Mouse (Mus musculus): ENCODE results near the gene Wdr72. TPM values are rescaled to one million over a fixed set of nuclear protein-coding genes. Genes with fewer than 3 reads are reported as not detected.

The Wdr72 gene
- polyA plus RNA-seq, 1 experiment from 2014 or later = 0.67 TPM

- 0 out of 2 replicates have a peak, but pooled peaks cover 2% of the 10 kb centered on the region for H3K4me1 ChIP-seq (ENCODE audit: control insufficient read depth, insufficient read depth, low read length)
Observed at GRCm38 (mm10) chr9:74112526-74112925, 2.4 kb downstream of the Wdr72 start.

GRCm38 (mm10) chr9:74126222-74126621 lies 16.1 kb downstream of the Wdr72 start:
- Histone ChIP-seq H3K9me3 (replicated peaks; ENCODE audit: control insufficient read depth, low read length) (no peaks in the 10 kb centered on the region), H3K4me3 (ENCODE audit: low read depth, low read length) (no peak overlapping the region), H3K9ac (ENCODE audit: low read depth, low read length) (no peak overlapping the region), H3K27me3 (ENCODE audit: control insufficient read depth, insufficient read depth, low read length) (no peaks in the 10 kb centered on the region), H3K4me1 (ENCODE audit: control insufficient read depth, insufficient read depth, low read length) (no peaks in the 10 kb centered on the region), H3K36me3 (ENCODE audit: control insufficient read depth, insufficient read depth, low read length) (no peaks in the 10 kb centered on the region), H3K27ac (ENCODE audit: low read depth, low read length) (no peak overlapping the region), H3K4me2 (no peak overlapping the region)
- ATAC-seq (replicated peaks; ENCODE audit: insufficient number of reproducible peaks, low FRiP score, low TSS enrichment) = no peak
- 50% methylated on average over 5 of the region's 5 CpGs for WGBS (ENCODE audit: insufficient replicate concordance)

More at GRCm38 (mm10) chr9:74112526-74112925, 2.4 kb downstream of the Wdr72 start:
- Histone ChIP-seq H3K36me3 (ENCODE audit: control insufficient read depth, insufficient read depth, low read length) (no peaks in the 10 kb centered on the region), H3K27me3 (ENCODE audit: control insufficient read depth, insufficient read depth, low read length) (no peaks in the 10 kb centered on the region), H3K4me3 (ENCODE audit: low read depth, low read length) (no peak overlapping the region), H3K9me3 (replicated peaks; ENCODE audit: control insufficient read depth, low read length) (no peaks in the 10 kb centered on the region), H3K9ac (ENCODE audit: low read depth, low read length) (no peak overlapping the region), H3K27ac (ENCODE audit: low read depth, low read length) (no peak overlapping the region), H3K4me2 (no peak overlapping the region)
- ATAC-seq (replicated peaks; ENCODE audit: insufficient number of reproducible peaks, low FRiP score, low TSS enrichment) = no peak
- WGBS (ENCODE audit: insufficient replicate concordance) = 85% methylated on average over 9 of the region's 9 CpGs

DNA sequence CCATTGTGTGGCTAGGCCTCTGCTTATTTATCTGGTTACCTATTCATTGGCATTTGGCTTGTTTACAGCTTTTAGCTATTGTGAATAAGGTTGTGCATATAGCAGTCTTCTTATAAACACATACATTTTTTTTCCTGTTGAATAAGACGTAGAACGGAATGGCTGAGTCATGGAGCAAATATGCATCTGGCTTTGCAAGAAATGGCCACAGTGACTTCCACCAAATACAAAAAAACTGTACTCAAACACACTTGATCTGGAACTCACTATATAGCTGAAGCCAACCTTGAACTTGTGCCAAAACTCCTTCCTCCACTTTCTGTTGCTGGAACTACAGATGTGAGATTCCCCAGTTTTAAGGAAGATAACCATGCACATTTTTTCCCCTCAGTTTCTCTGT lies 23.9 kb downstream of the Wdr72 start:
- H3K4me1 ChIP-seq (ENCODE audit: control insufficient read depth, insufficient read depth, low read length) = no peaks in the 10 kb centered on the region
- no peaks in the 10 kb centered on the region for H3K27me3 ChIP-seq (ENCODE audit: control insufficient read depth, insufficient read depth, low read length)
- H3K9ac ChIP-seq (ENCODE audit: low read depth, low read length) = no peak overlapping the region
- no peak overlapping the region for H3K27ac ChIP-seq (ENCODE audit: low read depth, low read length)
- no peak overlapping the region for H3K4me3 ChIP-seq (ENCODE audit: low read depth, low read length)
- no peaks in the 10 kb centered on the region for H3K9me3 ChIP-seq (replicated peaks; ENCODE audit: control insufficient read depth, low read length)
- H3K4me2 ChIP-seq = no peak overlapping the region
- no peak for ATAC-seq (replicated peaks; ENCODE audit: insufficient number of reproducible peaks, low FRiP score, low TSS enrichment)
- H3K36me3 ChIP-seq (ENCODE audit: control insufficient read depth, insufficient read depth, low read length) = no peaks in the 10 kb centered on the region
- WGBS (ENCODE audit: insufficient replicate concordance) = 72% methylated on average over 2 of the region's 2 CpGs

DNA sequence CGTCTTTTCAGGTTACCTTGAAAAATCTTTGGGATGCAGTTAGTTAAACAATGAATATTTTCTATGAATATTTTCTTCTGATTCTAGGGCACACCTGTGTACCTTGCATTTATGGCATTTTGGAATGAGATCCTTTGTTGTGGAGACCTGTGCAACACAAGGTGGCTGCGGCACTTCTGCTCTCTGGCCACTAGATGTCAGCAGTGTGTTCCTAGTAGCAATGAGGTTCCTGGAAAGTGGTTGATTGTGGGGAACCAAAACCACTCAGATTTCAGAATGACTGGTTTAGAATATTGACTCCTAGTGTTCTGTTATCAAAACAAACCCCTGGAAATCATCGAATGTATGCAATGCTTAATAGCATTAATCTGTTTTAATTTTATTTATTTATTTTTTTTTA lies 31.7 kb downstream of the Wdr72 start:
- H3K9me3 ChIP-seq (replicated peaks; ENCODE audit: control insufficient read depth, low read length) = no peaks in the 10 kb centered on the region
- H3K27me3 ChIP-seq (ENCODE audit: control insufficient read depth, insufficient read depth, low read length) = no peaks in the 10 kb centered on the region
- no peaks in the 10 kb centered on the region for H3K36me3 ChIP-seq (ENCODE audit: control insufficient read depth, insufficient read depth, low read length)
- H3K4me2 ChIP-seq = no peak overlapping the region
- no peak overlapping the region for H3K27ac ChIP-seq (ENCODE audit: low read depth, low read length)
- no peaks in the 10 kb centered on the region for H3K4me1 ChIP-seq (ENCODE audit: control insufficient read depth, insufficient read depth, low read length)
- 6% methylated on average over 3 of the region's 3 CpGs for WGBS (ENCODE audit: insufficient replicate concordance)
- no peak for ATAC-seq (replicated peaks; ENCODE audit: insufficient number of reproducible peaks, low FRiP score, low TSS enrichment)
- no peak overlapping the region for H3K9ac ChIP-seq (ENCODE audit: low read depth, low read length)
- H3K4me3 ChIP-seq (ENCODE audit: low read depth, low read length) = no peak overlapping the region

DNA sequence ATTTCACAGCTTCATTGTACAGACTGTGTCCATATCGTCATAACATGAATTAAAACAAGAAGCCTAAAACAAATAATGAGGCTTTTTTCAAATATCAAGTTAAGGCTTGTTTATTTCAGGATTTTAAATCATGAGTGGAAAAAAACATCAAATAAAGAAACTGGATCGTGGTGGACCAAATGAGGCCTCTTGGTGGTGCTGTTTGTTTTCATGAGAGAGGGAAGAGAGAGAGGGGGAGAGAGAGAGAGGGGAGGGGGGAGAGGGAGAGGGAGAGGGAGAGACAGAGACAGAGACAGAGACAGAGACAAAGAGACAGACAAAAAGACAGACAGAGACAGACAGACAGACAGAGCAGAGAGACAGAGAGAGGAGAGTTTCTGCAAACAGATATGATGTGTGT lies 32.5 kb downstream of the Wdr72 start:
- 41% methylated on average over 2 of the region's 2 CpGs for WGBS (ENCODE audit: insufficient replicate concordance)
- Histone ChIP-seq H3K4me3 (ENCODE audit: low read depth, low read length) (no peak overlapping the region), H3K36me3 (ENCODE audit: control insufficient read depth, insufficient read depth, low read length) (no peaks in the 10 kb centered on the region), H3K9ac (ENCODE audit: low read depth, low read length) (no peak overlapping the region), H3K9me3 (replicated peaks; ENCODE audit: control insufficient read depth, low read length) (no peaks in the 10 kb centered on the region), H3K4me2 (no peak overlapping the region), H3K27me3 (ENCODE audit: control insufficient read depth, insufficient read depth, low read length) (no peaks in the 10 kb centered on the region), H3K27ac (ENCODE audit: low read depth, low read length) (no peak overlapping the region), H3K4me1 (ENCODE audit: control insufficient read depth, insufficient read depth, low read length) (no peaks in the 10 kb centered on the region)
- ATAC-seq (replicated peaks; ENCODE audit: insufficient number of reproducible peaks, low FRiP score, low TSS enrichment) = no peak

- Histone ChIP-seq H3K36me3 (ENCODE audit: control insufficient read depth, insufficient read depth, low read length) (no peaks in the 10 kb centered on the region), H3K4me3 (ENCODE audit: low read depth, low read length) (no peak overlapping the region), H3K27me3 (ENCODE audit: control insufficient read depth, insufficient read depth, low read length) (no peaks in the 10 kb centered on the region), H3K4me2 (no peak overlapping the region), H3K27ac (ENCODE audit: low read depth, low read length) (no peak overlapping the region), H3K9ac (ENCODE audit: low read depth, low read length) (no peak overlapping the region), H3K9me3 (replicated peaks; ENCODE audit: control insufficient read depth, low read length) (no peaks in the 10 kb centered on the region), H3K4me1 (ENCODE audit: control insufficient read depth, insufficient read depth, low read length) (no peaks in the 10 kb centered on the region)
- ATAC-seq (replicated peaks; ENCODE audit: insufficient number of reproducible peaks, low FRiP score, low TSS enrichment) = no peak
- WGBS (ENCODE audit: insufficient replicate concordance) = 86% methylated on average over 4 of the region's 4 CpGs
Observed at GRCm38 (mm10) chr9:74145203-74145602, 35.0 kb downstream of the Wdr72 start.

GRCm38 (mm10) chr9:74148306-74148705 lies 38.1 kb downstream of the Wdr72 start:
- ATAC-seq (replicated peaks; ENCODE audit: insufficient number of reproducible peaks, low FRiP score, low TSS enrichment) = no peak
- Histone ChIP-seq H3K4me1 (ENCODE audit: control insufficient read depth, insufficient read depth, low read length) (no peaks in the 10 kb centered on the region), H3K27ac (ENCODE audit: low read depth, low read length) (no peak overlapping the region), H3K9ac (ENCODE audit: low read depth, low read length) (no peak overlapping the region), H3K36me3 (ENCODE audit: control insufficient read depth, insufficient read depth, low read length) (no peaks in the 10 kb centered on the region), H3K27me3 (ENCODE audit: control insufficient read depth, insufficient read depth, low read length) (no peaks in the 10 kb centered on the region), H3K9me3 (replicated peaks; ENCODE audit: control insufficient read depth, low read length) (no peaks in the 10 kb centered on the region), H3K4me3 (ENCODE audit: low read depth, low read length) (no peak overlapping the region), H3K4me2 (no peak overlapping the region)
- 81% methylated on average over 8 of the region's 8 CpGs for WGBS (ENCODE audit: insufficient replicate concordance)

GRCm38 (mm10) chr9:74160361-74160933 lies 50.3 kb downstream of the Wdr72 start:
- Histone ChIP-seq H3K4me2 (no peak overlapping the region), H3K9ac (ENCODE audit: low read depth, low read length) (no peak overlapping the region), H3K36me3 (ENCODE audit: control insufficient read depth, insufficient read depth, low read length) (no peaks in the 10 kb centered on the region), H3K27me3 (ENCODE audit: control insufficient read depth, insufficient read depth, low read length) (no peaks in the 10 kb centered on the region), H3K27ac (ENCODE audit: low read depth, low read length) (no peak overlapping the region), H3K4me1 (ENCODE audit: control insufficient read depth, insufficient read depth, low read length) (no peaks in the 10 kb centered on the region), H3K4me3 (ENCODE audit: low read depth, low read length) (no peak overlapping the region), H3K9me3 (replicated peaks; ENCODE audit: control insufficient read depth, low read length) (no peaks in the 10 kb centered on the region)
- no peak for ATAC-seq (replicated peaks; ENCODE audit: insufficient number of reproducible peaks, low FRiP score, low TSS enrichment)
- 74% methylated on average over 11 of the region's 11 CpGs for WGBS (ENCODE audit: insufficient replicate concordance)

- 90% methylated on average over 2 of the region's 2 CpGs for WGBS (ENCODE audit: insufficient replicate concordance)
- Histone ChIP-seq H3K27me3 (ENCODE audit: control insufficient read depth, insufficient read depth, low read length) (no peaks in the 10 kb centered on the region), H3K9ac (ENCODE audit: low read depth, low read length) (no peak overlapping the region), H3K27ac (ENCODE audit: low read depth, low read length) (no peak overlapping the region), H3K4me3 (ENCODE audit: low read depth, low read length) (no peak overlapping the region), H3K4me2 (no peak overlapping the region), H3K4me1 (ENCODE audit: control insufficient read depth, insufficient read depth, low read length) (no peaks in the 10 kb centered on the region), H3K36me3 (ENCODE audit: control insufficient read depth, insufficient read depth, low read length) (no peaks in the 10 kb centered on the region), H3K9me3 (replicated peaks; ENCODE audit: control insufficient read depth, low read length) (no peaks in the 10 kb centered on the region)
- no peak for ATAC-seq (replicated peaks; ENCODE audit: insufficient number of reproducible peaks, low FRiP score, low TSS enrichment)
Observed at GRCm38 (mm10) chr9:74165697-74166096, 55.5 kb downstream of the Wdr72 start.
